Mouse (Mus musculus) embryonic facial prominence, embryonic 13.5 days (tissue): ENCODE measurements around the gene Rgl3. TPM values are rescaled to one million over a fixed set of nuclear protein-coding genes. Genes with fewer than 3 reads are reported as not detected.

Experiments used
- ATAC-seq: fragments of 200-750 bp; cut with Nextera tagmentation; 2 replicates; pipeline ENCODE4 v1.8.0; 2017; ENCODE audit warnings: low read depth; ENCODE audit not compliant: insufficient number of reproducible peaks, insufficient read depth, low FRiP score, low TSS enrichment
- H3K27ac ChIP-seq: fragments of 300-500 bp; sonication (generic); 2 replicates; pipeline ENCODE4 v1.5.1; 2015; ENCODE audit warnings: moderate library complexity, mild to moderate bottlenecking, inconsistent platforms
- H3K27me3 ChIP-seq: fragments of 300-500 bp; sonication (generic); 2 replicates; pipeline ENCODE4 v1.6.1; 2015; ENCODE audit warnings: mild to moderate bottlenecking, inconsistent platforms
- H3K36me3 ChIP-seq: fragments of 300-500 bp; sonication (generic); 2 replicates; pipeline ENCODE4 v1.6.1; 2015; ENCODE audit warnings: mild to moderate bottlenecking, inconsistent platforms
- H3K4me1 ChIP-seq: fragments of 300-500 bp; sonication (generic); 2 replicates; pipeline ENCODE4 v1.6.1; 2015; ENCODE audit warnings: inconsistent platforms
- H3K4me2 ChIP-seq: fragments of 300-500 bp; sonication (generic); 2 replicates; pipeline ENCODE4 v1.6.1; 2015; ENCODE audit warnings: moderate library complexity, mild to moderate bottlenecking, inconsistent platforms
- H3K4me3 ChIP-seq: fragments of 300-500 bp; sonication (generic); 2 replicates; pipeline ENCODE4 v1.5.1; 2015; ENCODE audit warnings: mild to moderate bottlenecking, inconsistent platforms
- H3K9ac ChIP-seq: fragments of 300-500 bp; sonication (generic); 2 replicates; pipeline ENCODE4 v1.6.1; 2015; ENCODE audit warnings: mild to moderate bottlenecking, inconsistent platforms
- H3K9me3 ChIP-seq: fragments of 300-500 bp; sonication (generic); 2 replicates; pipeline ENCODE4 v1.6.1; 2016; ENCODE audit warnings: inconsistent platforms
- WGBS: fragments of 180-500 bp; shearing (Covaris S2); methylation state at CpG from one replicate; pipeline ENCODE4 v1.1.7; 2015; ENCODE audit warnings: mixed read lengths; 5-methylcytosine and 5-hydroxymethylcytosine counted together
- polyA plus RNA-seq: library from polyadenylated mRNA; unstranded; fragments of >200 nt; fragmentation: Nextera tagmentation; extraction: Ambion mirVana; gene quantifications from 2 replicates; pipeline ENCODE4 v1.2.1, GENCODE M21; 2015

Rgl3 gene
- polyA plus RNA-seq, 1 experiment from 2014 or later: 0.59 TPM

GRCm38 (mm10) chr9:21944267-21944666 lies 45.0 kb downstream of the Rgl3 start:
- H3K27ac ChIP-seq: no peak overlapping the region
- ATAC-seq: no peak
- peaks cover 3% of the 10 kb centered on the region; the same call in 1 of the 2 replicates for H3K4me1 ChIP-seq
- H3K9me3 ChIP-seq: no peaks in the 10 kb centered on the region
- WGBS: 25% methylated on average over 23 of the region's 23 CpGs
- no peak overlapping the region for H3K4me3 ChIP-seq
- no peak overlapping the region; the same call in 1 of the 2 replicates for H3K4me2 ChIP-seq
- no peak overlapping the region for H3K9ac ChIP-seq
- H3K27me3 ChIP-seq: peaks cover 36% of the 10 kb centered on the region
- peaks cover 9% of the 10 kb centered on the region for H3K36me3 ChIP-seq

GRCm38 (mm10) chr9:21943638-21944037 lies 45.6 kb downstream of the Rgl3 start:
- peaks cover 33% of the 10 kb centered on the region for H3K27me3 ChIP-seq
- H3K9me3 ChIP-seq: no peaks in the 10 kb centered on the region
- peaks cover 3% of the 10 kb centered on the region; the same call in 1 of the 2 replicates for H3K4me1 ChIP-seq
- no peak for ATAC-seq
- no peak overlapping the region for H3K9ac ChIP-seq
- peaks cover 11% of the 10 kb centered on the region for H3K36me3 ChIP-seq
- H3K4me2 ChIP-seq: no peak overlapping the region
- H3K4me3 ChIP-seq: no peak overlapping the region
- no peak overlapping the region for H3K27ac ChIP-seq
- WGBS: 59% methylated on average over 12 of the region's 12 CpGs

GRCm38 (mm10) chr9:21943046-21943445 lies 46.2 kb downstream of the Rgl3 start:
- H3K9me3 ChIP-seq: no peaks in the 10 kb centered on the region
- peaks cover 11% of the 10 kb centered on the region for H3K36me3 ChIP-seq
- H3K4me3 ChIP-seq: no peak overlapping the region
- 70% methylated on average over 11 of the region's 12 CpGs for WGBS
- H3K4me1 ChIP-seq: peaks cover 3% of the 10 kb centered on the region; the same call in 1 of the 2 replicates
- no peak for ATAC-seq
- no peak overlapping the region for H3K4me2 ChIP-seq
- H3K27ac ChIP-seq: no peak overlapping the region
- H3K9ac ChIP-seq: no peak overlapping the region
- peaks cover 27% of the 10 kb centered on the region for H3K27me3 ChIP-seq

- Histone ChIP-seq H3K27me3 (peaks cover under 1% of the 10 kb centered on the region), H3K36me3 (peaks cover 11% of the 10 kb centered on the region), H3K27ac (no peak overlapping the region), H3K9ac (0 out of 2 replicates have a peak overlapping the region, but pooled peaks have one; percentile 11), H3K4me3 (no peak overlapping the region), H3K4me2 (no peak overlapping the region), H3K9me3 (no peaks in the 10 kb centered on the region), H3K4me1 (peaks cover 13% of the 10 kb centered on the region)
- 79% methylated on average over 4 of the region's 4 CpGs for WGBS
- ATAC-seq: no peak
Observed at GRCm38 (mm10) chr9:21938234-21938855, 50.9 kb downstream of the Rgl3 start.

- 78% methylated on average over 4 of the region's 4 CpGs for WGBS
- ATAC-seq: no peak
- peak overlapping the region; percentile 79 for H3K4me2 ChIP-seq
- H3K36me3 ChIP-seq: peaks cover 11% of the 10 kb centered on the region
- H3K4me3 ChIP-seq: peak overlapping the region; percentile 65
- H3K9me3 ChIP-seq: no peaks in the 10 kb centered on the region
- peaks cover 15% of the 10 kb centered on the region for H3K4me1 ChIP-seq
- H3K27me3 ChIP-seq: no peaks in the 10 kb centered on the region
- no peak overlapping the region for H3K27ac ChIP-seq
- 0 out of 2 replicates have a peak overlapping the region, but pooled peaks have one; percentile 80 for H3K9ac ChIP-seq
Observed at GRCm38 (mm10) chr9:21937711-21938175, 51.5 kb downstream of the Rgl3 start.

GRCm38 (mm10) chr9:21936692-21937570 lies 52.3 kb downstream of the Rgl3 start, which contains the start of gene Plppr2:
Gene Plppr2, plus strand, starts transcription at chr9:21937033.
- H3K27ac ChIP-seq: 0 out of 2 replicates have a peak within 1 kb of the TSS, but pooled peaks have one; percentile 7
- peaks cover 11% of the 10 kb centered on the region for H3K36me3 ChIP-seq
- H3K4me1 ChIP-seq: peaks cover 15% of the 10 kb centered on the region
- H3K27me3 ChIP-seq: no peaks in the 10 kb centered on the region
- H3K4me3 ChIP-seq: peak within 1 kb of the TSS; percentile 65
- H3K9ac ChIP-seq: peak within 1 kb of the TSS; percentile 80
- peak; percentile 88 for ATAC-seq
- 3% methylated on average over 40 of the region's 43 CpGs for WGBS
- no peaks in the 10 kb centered on the region for H3K9me3 ChIP-seq
- H3K4me2 ChIP-seq: peak within 1 kb of the TSS; percentile 79

GRCm38 (mm10) chr9:21935466-21936131 lies 53.6 kb downstream of the Rgl3 start:
- Histone ChIP-seq H3K9me3 (no peaks in the 10 kb centered on the region), H3K36me3 (peaks cover 5% of the 10 kb centered on the region), H3K4me2 (no peak overlapping the region), H3K27ac (no peak overlapping the region), H3K9ac (no peak overlapping the region), H3K27me3 (no peaks in the 10 kb centered on the region), H3K4me1 (peaks cover 15% of the 10 kb centered on the region), H3K4me3 (no peak overlapping the region)
- WGBS: 81% methylated on average over 7 of the region's 7 CpGs
- no peak for ATAC-seq

- 83% methylated on average over 12 of the region's 12 CpGs for WGBS
- Histone ChIP-seq H3K36me3 (no peaks in the 10 kb centered on the region), H3K4me1 (peaks cover 15% of the 10 kb centered on the region), H3K9me3 (no peaks in the 10 kb centered on the region), H3K27ac (no peak overlapping the region), H3K4me3 (no peak overlapping the region), H3K4me2 (no peak overlapping the region), H3K27me3 (no peaks in the 10 kb centered on the region), H3K9ac (no peak overlapping the region)
- no peak for ATAC-seq
Observed at GRCm38 (mm10) chr9:21934021-21934420, 55.2 kb downstream of the Rgl3 start.

- Histone ChIP-seq H3K4me3 (no peak overlapping the region), H3K9ac (no peak overlapping the region), H3K36me3 (no peaks in the 10 kb centered on the region), H3K9me3 (no peaks in the 10 kb centered on the region), H3K27ac (no peak overlapping the region), H3K4me1 (peaks cover 12% of the 10 kb centered on the region), H3K4me2 (no peak overlapping the region), H3K27me3 (no peaks in the 10 kb centered on the region)
- 56% methylated on average over 12 of the region's 12 CpGs for WGBS
- no peak for ATAC-seq
Observed at GRCm38 (mm10) chr9:21932445-21933137, 56.7 kb downstream of the Rgl3 start.

GRCm38 (mm10) chr9:21932006-21932405 lies 57.2 kb downstream of the Rgl3 start:
- no peak overlapping the region for H3K27ac ChIP-seq
- peaks cover 7% of the 10 kb centered on the region for H3K4me1 ChIP-seq
- no peaks in the 10 kb centered on the region for H3K36me3 ChIP-seq
- H3K4me2 ChIP-seq: no peak overlapping the region
- ATAC-seq: no peak
- no peaks in the 10 kb centered on the region for H3K27me3 ChIP-seq
- WGBS: 57% methylated on average over 2 of the region's 2 CpGs
- H3K9ac ChIP-seq: no peak overlapping the region
- no peaks in the 10 kb centered on the region for H3K9me3 ChIP-seq
- H3K4me3 ChIP-seq: no peak overlapping the region

- H3K4me3 ChIP-seq: no peak overlapping the region
Observed at GRCm38 (mm10) chr9:21929208-21929607, 60.0 kb downstream of the Rgl3 start.

More at GRCm38 (mm10) chr9:21929208-21929607, 60.0 kb downstream of the Rgl3 start:
- ATAC-seq: no peak
- WGBS: 80% methylated on average over 3 of the region's 3 CpGs
- Histone ChIP-seq H3K9ac (no peak overlapping the region), H3K9me3 (no peaks in the 10 kb centered on the region), H3K27ac (no peak overlapping the region), H3K27me3 (no peaks in the 10 kb centered on the region), H3K36me3 (peaks cover 10% of the 10 kb centered on the region; the same call in 1 of the 2 replicates), H3K4me2 (no peak overlapping the region), H3K4me1 (peaks cover 16% of the 10 kb centered on the region)
